Mouse (Mus musculus) heart, adult 18-20 months (tissue): ENCODE results near the gene Mxd3. TPM values are rescaled to one million over a fixed set of nuclear protein-coding genes. Genes with fewer than 3 reads are reported as not detected.

ENCODE experiments used
- DNase-seq, 2 experiments: peaks; one replicate each; pipeline ENCODE4 v3.0.0; 2021 to 2022; ENCODE audit warnings: mixed read lengths in 1 of 2
- long read RNA-seq, 2 experiments: library from polyadenylated mRNA; stranded (forward); transcript quantifications; one replicate each; pipeline ENCODE4 v2.0.0; 2021
- total RNA-seq, 2 experiments: library from RNA; stranded (reverse); gene quantifications; 2 replicates each; pipeline ENCODE4 v1.2.3; 2021

Gene Mxd3
- under 1 TPM; 0.21 to 0.37 TPM for total RNA-seq
- long read RNA-seq, experiment 1: 0 reads
- long read RNA-seq, experiment 2: 0 reads

- DNase-seq: peak; percentile 85 to 87
Observed at GRCm38 (mm10) chr13:55329683-55330566, at the start of gene Mxd3. TSS of gene Mxd3 (minus strand) at chr13:55329823.

GRCm38 (mm10) chr13:55378907-55379580 is 49.4 kb upstream of the Mxd3 start:
- no peak for DNase-seq

DNA sequence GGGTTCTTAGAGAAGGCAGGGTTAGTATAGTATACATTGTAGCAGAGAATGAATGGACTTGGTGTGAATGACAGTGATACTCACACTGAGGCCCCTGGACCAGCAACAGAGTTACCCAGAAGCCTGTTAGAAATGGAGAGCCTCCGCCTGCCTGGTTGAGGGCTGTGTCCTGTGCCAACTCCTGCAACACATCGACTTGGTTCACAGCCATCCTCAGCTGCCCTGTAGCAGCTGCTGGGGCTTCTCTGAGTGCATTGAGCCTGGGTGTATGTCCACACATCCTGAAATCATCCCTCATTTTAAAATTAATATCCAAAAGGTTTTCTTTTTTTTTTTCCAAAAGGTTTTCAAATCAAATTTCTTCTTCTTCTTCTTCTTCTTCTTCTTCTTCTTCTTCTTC is 46.3 kb upstream of the Mxd3 start:
- no peak for DNase-seq

DNA sequence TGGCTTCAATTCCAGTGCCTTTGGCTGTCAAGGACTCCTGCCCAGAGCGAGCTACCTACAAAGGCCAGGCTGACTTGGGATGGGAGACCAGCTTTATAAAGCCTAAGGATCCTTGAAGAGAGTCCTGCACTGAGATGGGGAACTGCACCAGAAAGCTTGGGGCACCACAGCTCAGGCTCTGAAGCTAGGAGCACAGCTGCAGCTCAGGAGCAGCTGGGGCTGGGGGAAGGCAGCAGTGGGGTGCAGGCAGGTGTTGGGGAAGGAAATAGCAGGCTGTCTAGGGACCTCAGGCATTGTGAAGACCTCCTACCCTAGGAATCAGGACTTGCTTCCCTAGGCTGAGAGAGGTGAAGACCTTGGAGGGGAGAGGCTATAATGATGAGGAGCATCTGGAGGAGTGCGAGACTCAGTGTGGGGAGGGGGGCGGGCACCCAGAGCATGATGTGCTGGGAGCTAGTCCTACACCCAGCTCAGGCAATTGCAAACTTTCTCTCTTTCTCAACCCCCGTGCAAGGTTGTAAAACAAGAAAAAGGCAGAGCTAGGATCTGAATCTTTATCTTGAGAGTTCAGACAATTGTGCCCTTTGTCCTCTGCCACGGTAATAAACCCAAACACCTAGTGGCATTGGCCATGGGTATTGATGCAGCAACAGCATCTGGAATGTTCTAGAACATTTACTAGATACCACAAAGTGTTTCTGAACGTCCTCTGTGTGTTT is 44.7 kb upstream of the Mxd3 start:
- DNase-seq: no peak

DNA sequence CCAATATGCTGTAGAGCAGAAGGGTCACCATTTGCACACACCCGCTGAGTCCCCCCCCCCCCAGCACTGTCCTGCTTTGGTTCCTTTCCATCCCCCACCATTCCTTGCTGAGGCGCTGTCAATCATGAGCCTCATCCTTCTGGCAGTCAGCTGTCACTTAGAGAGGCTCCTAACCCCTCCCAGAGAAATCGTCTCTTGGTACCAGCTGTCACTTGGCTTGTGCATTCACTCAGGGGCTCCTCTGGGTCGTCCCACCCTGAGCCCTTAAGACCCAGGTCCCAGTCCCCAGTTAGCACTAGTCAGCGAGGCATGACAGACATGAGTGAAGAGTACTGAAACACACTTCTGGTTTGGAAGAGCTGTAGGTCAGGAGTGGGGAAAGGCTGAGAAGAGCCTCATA is 42.1 kb upstream of the Mxd3 start:
- no peak for DNase-seq

DNA sequence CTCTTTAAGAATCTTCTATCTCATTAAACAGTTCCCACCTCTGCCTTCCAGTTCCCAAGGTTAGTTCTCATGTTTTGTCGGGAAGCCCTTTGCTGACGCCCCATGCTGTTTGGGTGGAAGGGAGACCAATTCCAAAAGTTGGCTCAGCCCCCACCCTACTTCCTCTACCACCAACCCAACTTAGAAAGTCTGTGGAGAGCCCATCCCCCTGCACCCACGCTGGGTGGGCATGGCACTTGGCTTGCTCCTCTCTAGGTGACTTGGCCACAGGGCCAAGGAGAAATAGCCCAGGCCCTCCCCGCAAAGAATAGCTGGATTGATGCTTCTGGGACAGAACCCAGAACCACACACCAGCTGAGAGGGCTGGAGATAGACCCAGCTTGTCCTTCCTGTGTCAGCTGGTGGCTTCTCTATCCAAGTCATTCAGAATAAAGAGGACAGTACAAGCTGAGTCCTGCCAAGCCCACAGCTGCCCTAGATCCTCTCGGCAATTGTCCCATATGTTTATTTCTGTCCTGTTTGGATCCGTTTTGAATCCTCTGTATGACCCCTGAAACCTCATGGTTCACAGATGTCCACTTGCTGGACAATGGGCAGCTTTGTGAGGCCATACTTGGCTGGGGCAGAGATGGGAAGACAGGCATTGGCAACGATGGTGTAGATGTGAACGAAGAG is 41.5 kb upstream of the Mxd3 start:
- peak; percentile 14 to 58 for DNase-seq

GRCm38 (mm10) chr13:55370234-55370633 is 40.6 kb upstream of the Mxd3 start:
- DNase-seq: peak; percentile 36 to 68

GRCm38 (mm10) chr13:55369531-55370114 is 40.0 kb upstream of the Mxd3 start, which contains the start of gene Rgs14:
TSS of gene Rgs14 (plus strand) at chr13:55369732.
- DNase-seq: peak; percentile 35 to 60

DNA sequence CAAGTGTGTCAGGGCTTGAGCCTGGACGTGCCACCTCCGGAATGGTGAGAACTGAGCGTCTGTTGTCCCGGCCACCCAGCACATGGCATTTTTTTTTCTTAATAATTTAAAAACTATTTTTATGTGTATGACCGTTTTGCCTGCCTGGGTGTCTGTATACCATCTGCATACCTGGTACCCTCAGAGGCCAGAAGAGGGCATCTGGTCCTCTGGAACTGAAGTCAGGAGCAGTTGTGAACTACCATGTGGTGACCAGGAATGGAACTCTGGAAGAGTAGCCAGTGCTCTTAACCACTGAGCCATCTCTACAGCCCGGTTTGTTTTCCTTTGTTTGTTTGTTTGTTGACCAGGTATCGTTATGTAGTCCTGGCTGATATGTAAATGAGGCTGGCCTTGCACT is 38.8 kb upstream of the Mxd3 start:
- DNase-seq: no peak

DNA sequence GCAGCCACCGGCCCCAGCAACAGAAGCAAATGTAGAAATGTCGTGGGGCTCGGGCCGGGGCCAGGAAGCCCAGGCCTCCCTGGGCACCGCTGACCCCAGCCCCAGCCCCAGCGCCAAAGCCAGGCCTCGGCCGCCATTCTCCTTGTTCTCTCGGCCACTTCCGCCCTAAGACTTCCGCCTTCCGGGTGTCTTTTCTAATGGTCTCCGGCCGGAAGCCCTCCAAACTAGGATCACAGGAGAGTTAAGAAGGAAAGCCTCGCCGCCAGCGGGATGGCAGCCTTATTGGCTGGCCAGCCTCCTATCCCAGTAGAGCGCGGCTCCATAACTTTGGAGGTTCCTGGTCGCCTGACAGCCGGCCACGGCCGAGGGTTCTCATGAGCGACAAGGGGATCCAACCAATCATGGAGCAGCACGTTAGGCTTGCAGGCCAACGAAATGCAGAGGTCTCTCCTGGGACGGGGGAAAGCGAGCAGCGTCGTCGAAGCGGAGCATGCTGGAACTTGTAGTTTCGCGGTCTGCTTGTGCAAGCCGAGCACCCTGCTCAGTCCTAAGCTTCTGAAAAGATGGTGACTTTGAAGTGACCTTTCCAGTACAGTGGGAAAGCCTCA is 32.9 kb upstream of the Mxd3 start, which contains the start of gene Lman2:
Lman2 (minus strand) TSS at position 331 of the 608 bp plus-strand sequence.
- DNase-seq: peak; percentile 97 to 99

DNA sequence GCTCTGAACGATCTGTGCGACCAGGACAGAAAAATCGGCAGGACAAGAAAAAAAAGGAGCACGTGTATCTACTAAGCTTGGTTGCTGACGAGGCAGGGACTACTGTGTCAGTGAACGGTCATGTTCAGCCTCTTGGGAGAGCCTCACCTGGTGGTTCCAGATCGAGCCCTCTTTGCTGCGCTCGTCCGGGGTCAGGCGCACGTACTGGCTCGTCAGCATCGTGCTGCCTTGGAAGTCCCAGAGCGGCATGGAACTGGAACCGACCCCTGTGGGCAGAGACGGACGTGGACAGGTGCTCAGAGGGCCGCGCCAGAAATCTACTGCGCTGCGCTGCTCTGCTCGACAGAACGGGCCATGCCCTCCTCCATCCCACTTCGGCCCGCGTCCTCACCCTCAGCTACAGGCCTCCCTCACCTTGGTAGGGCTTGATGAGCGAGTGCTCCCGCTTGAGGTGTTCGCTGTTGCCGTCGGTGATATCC is 32.4 kb upstream of the Mxd3 start:
- DNase-seq: no peak

GRCm38 (mm10) chr13:55361145-55361544 is 31.5 kb upstream of the Mxd3 start:
- no peak for DNase-seq

- DNase-seq: no peak
Observed at GRCm38 (mm10) chr13:55346745-55347144, 17.1 kb upstream of the Mxd3 start.

GRCm38 (mm10) chr13:55344286-55344685 is 14.7 kb upstream of the Mxd3 start:
- DNase-seq: no peak

GRCm38 (mm10) chr13:55342469-55342868 is 12.8 kb upstream of the Mxd3 start:
- DNase-seq: no peak

- no peak for DNase-seq
Observed at GRCm38 (mm10) chr13:55339259-55339658, 9.6 kb upstream of the Mxd3 start.

DNA sequence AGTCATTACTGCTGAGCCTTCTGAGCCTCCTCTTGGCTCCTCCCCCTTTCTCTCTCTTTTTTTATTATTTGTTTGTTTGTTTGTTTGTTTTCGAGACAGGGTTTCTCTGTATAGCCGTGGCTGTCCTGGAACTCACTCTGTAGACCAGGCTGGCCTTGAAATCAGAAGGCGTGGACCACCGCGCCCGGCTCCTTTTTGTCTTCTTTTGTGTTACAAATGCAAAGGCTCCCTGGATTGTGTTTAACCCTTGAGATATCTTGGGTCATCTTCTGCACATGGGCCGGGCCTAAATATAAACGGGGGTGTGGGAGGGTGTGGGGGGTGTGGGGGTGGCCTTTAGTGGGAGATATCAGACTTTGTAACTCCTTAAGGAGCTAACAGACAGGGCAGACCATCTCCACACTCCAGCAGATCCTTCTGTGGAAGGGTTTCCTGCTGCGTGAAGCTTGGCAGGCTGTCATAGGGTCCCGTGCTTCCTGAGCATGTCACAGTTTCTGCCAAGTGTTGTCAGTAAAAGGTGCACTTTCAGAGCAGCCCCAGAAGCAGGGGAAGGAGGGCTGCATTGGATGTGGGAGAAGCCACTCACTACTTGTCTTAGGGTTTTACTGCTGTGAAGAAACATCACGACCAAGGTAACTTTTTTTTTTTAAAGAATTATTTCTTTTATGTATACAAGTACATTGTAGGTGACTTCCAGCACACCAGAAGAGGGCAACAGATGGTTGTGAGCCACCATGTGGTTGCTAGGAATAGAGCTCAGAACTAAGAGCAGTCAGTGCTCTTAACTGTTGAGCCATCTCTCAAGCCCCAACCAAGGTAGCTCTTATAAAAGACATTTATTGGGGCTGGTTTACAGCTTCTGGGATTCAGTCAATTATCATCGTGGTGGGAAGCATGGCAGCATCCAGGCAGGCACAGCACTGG is 8.8 kb upstream of the Mxd3 start:
- no peak for DNase-seq

- DNase-seq: no peak
Observed at GRCm38 (mm10) chr13:55337341-55337975, 7.8 kb upstream of the Mxd3 start.

DNA sequence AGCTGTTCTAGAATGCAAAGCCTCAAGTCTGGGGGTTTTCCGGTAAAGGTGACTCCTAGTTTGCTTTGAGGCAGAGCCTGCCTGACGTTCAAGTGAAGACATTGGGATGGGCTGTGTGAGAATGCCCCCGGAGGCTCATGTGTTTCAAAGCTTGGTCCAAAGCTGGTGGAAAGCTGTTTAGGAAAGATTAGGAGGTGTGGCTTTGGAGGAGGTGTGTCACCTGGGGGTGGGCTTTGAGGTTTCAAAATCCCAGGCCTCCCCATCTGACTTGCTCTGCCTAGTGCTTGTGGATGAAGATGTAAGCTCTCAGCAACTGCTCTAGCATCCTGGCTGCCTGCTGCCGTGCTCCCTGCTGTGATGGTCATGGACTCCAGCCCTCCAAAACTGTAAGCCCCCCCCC is 6.1 kb upstream of the Mxd3 start:
- no peak for DNase-seq
